Mouse (Mus musculus): ENCODE results near the gene Riox1.
A peak's percentile ranks its signal among the peaks of the same experiment; 100 is the strongest.

The Riox1 gene

DNA sequence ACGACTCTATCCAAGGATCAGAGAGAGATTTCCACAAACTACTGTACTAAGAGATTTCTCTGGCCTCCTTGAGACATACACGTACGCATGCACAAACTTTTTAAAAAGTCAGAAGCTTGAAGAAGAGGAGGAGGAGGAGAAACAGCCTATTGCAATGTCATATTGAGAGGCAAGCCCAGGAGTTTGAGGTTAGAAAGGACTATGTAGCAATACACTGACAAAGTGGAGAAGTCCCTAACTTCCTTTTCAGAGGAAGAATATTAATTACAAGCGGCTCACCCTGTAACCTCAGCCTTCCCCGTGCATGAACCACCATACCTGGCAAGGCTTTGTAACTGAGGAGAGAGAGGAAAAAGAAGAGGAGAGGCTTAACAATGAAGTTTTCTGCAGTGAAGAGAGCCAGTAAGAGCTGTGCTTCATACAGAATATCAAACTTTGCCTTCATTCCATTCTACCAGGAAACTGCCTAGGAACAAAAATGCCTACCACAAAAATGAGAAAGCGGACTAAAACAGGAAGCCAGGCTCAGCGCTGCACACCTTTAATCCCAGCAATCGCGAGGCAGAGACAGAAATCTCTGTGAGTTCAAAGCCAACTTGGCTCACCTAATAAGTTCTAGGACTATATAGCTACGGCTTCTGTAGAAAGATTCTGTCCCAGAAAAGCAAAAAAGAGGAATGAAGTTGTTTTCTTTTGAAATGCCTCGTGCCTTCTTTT lies 474 bp upstream of the Riox1 start:
- no peak for DNase-seq

DNA sequence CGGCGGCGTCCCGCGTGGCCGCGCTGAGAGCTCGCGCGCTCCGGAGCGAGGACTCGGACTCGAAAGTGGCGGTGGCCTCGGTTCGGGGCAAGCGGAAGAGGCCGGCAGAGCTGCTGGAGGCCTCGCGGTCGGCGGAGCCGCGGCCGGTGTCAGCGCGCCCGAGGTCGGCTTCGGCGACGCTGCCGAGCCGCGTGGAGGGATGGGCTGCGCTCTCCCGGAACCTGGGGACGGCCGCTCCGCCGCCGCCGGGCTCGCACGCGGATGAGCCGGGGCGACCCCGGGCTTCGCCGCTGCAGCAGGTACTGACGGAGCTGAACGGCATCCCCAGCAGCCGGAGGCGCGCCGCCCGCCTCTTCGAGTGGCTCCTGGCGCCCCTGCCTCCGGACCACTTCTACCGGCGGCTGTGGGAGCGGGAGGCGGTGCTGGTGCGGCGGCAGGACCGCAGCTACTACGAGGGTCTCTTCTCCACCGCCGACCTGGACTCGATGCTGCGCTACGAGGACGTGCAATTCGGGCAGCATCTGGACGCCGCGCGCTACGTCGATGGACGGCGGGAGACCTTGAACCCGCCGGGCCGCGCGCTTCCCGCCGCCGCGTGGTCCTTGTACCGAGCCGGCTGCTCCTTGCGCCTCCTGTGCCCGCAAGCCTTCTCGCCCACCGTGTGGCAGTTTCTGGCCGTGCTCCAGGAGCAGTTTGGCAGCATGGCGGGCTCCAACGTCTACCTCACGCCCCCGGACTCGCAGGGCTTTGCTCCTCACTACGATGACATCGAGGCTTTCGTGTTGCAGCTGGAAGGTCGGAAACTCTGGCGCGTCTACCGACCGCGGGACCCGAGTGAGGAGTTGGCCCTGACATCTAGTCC lies 663 bp downstream of the Riox1 start:
- DNase-seq: peak; percentile 64

DNA sequence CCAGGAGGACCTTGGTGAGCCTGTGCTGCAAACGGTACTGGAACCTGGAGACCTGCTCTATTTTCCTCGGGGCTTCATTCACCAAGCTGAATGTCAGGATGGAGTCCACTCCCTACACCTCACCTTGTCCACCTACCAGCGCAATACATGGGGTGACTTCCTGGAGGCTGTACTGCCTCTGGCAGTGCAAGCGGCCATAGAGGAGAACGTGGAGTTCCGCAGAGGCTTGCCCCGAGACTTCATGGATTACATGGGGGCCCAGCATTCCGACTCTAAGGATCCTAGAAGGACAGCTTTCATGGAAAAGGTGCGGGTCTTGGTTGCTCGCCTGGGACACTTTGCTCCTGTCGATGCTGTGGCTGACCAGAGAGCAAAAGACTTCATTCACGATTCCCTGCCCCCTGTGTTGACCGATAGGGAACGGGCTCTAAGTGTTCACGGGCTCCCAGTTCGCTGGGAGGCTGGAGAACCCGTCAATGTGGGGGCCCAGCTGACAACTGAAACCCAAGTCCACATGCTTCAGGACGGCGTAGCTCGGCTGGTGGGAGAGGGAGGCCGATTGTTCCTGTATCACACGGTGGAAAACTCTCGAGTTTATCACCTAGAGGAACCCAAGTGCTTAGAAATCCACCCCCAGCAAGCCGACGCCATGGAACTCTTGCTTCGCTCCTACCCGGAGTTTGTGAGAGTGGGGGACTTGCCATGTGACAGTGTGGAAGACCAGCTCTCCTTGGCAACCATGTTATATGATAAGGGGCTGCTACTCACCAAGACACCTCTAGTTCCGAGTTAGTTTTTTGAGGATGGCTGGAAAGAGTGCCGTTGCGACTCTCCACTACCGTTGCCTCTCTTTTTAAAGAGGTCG lies 1.5 kb downstream of the Riox1 start:
- DNase-seq: no peak

- no peak for DNase-seq
Measured at GRCm38 (mm10) chr12:83958278-83958677, 7.9 kb downstream of the Riox1 start.

DNA sequence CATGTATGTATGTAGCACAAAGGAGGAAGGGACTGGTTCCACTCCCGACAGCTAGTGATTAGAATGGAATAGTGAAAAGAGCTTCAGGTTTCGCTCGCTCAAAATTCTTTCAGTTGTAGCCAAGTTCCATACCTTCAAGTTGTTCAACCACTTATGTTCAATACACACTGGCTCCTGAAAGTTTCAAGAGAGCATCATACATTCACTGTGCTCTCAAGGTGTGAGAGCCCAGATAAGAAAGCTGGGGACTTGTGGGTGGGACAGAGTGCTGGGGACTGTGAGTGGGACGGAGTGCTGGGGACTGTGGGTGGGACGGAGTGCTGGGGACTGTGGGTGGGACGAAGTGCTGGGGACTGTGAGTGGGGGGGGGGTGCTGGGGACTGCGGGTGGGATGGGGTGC lies 14.8 kb downstream of the Riox1 start:
- no peak for DNase-seq

DNA sequence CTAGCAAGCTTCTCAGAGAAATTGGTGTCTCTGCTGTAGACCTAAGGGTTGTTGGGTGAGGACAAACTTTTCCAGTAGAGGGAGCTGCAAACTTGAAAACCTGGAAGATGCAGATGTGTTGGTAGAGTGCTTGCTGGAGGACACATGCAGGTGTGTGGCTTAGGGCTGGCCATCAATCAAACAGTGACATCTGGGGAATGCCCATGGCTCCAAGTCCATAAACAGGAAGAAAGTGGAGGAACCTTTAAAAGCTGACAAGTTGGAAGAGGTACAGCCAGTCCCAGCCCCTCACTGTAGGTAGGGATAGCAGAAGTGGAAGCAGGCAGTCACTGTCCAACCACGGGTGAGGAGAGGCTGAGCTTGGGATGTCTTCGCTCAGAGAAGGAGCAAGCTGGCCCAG lies 21.7 kb downstream of the Riox1 start:
- peak; percentile 65 for DNase-seq

GRCm38 (mm10) chr12:83978862-83979261 lies 28.5 kb downstream of the Riox1 start:
- DNase-seq: no peak

GRCm38 (mm10) chr12:83981615-83982014 lies 31.2 kb downstream of the Riox1 start:
- DNase-seq: no peak

GRCm38 (mm10) chr12:83984752-83985151 lies 34.3 kb downstream of the Riox1 start, which contains the start of gene Heatr4:
Gene Heatr4, minus strand, starts transcription at chr12:83984852.
- DNase-seq: no peak

- no peak for DNase-seq
Measured at GRCm38 (mm10) chr12:83987242-83987582, 36.8 kb downstream of the Riox1 start.

- DNase-seq: peak; percentile 85
Measured at GRCm38 (mm10) chr12:83987583-83988441, 37.4 kb downstream of the Riox1 start, which contains the start of gene Acot2. Gene Acot2, plus strand, starts transcription at chr12:83987861.

DNA sequence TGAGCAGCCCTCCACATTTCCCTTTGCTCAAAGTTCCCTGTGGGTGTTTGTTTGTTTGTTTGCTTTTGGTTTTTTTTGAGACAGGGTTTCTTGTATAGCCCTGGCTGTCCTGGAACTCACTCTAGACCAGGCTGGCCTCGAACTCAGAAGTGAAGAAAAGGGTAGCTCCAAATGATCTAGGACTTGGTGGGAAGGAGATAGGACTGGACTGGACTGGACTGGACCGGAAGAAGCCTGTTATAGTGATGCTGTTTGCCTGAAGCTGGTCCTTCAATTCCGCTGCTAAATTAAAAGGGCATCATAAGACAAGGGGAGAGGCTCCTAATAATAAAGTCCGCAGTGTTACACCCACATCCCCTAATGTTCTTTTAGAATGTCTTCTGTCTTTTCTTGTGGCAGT lies 38.1 kb downstream of the Riox1 start:
- DNase-seq: peak; percentile 24

- DNase-seq: no peak
Measured at GRCm38 (mm10) chr12:83989378-83989777, 39.0 kb downstream of the Riox1 start.

GRCm38 (mm10) chr12:83997221-83997620 lies 46.8 kb downstream of the Riox1 start:
- no peak for DNase-seq

GRCm38 (mm10) chr12:83998341-83999107 lies 48.1 kb downstream of the Riox1 start:
- DNase-seq: no peak

GRCm38 (mm10) chr12:83999237-83999636 lies 48.8 kb downstream of the Riox1 start:
- peak; percentile 91 for DNase-seq

DNA sequence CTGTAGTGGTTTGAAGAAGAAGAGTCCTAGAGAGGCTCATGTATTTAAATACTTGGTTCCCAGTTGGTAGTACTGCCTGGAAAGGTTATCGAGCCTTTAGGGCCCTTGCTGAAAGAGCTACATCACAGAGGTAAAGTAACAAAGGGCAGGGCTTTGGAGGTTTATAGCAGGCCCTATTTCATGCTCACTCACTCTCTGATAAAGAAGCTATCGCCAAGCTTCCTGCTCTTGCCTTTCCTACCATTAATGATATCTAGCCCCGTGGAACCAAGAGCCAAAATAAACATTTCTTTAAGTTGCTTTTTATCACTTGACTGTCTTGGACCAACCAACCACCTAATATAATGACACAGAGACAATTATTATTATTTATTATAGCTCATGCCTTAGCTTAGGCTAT lies 50.0 kb downstream of the Riox1 start:
- no peak for DNase-seq
